Mouse (Mus musculus): ENCODE data around the gene Grm6. TPM values are rescaled to one million over a fixed set of nuclear protein-coding genes. Genes with fewer than 3 reads are reported as not detected.

Gene Grm6
- total and polyA plus RNA-seq, 2 experiments from 2014 or later, result not detected

GRCm38 (mm10) chr11:50850989-50851601, 610 bp downstream of the Grm6 start:
- H3K36me3 ChIP-seq (replicated peaks; ENCODE audit: control insufficient read depth, insufficient read depth, low read length), result no peaks in the 10 kb centered on the region
- DNase-seq (ENCODE audit: low spot score) (no peak), ATAC-seq (ENCODE audit: insufficient read depth, low read depth) (no peak)
- H3K4me1 ChIP-seq (ENCODE audit: control insufficient read depth, insufficient read depth), result peaks cover 6% of the 10 kb centered on the region
- WGBS, result under 1% methylated on average over 66 of the region's 72 CpGs
- no peak overlapping the region for H3K27ac ChIP-seq (ENCODE audit: low read depth)
- peak overlapping the region; percentile 72 for H3K4me2 ChIP-seq (ENCODE audit: low read depth, low read length)
- TF ChIP-seq CTCF (IDR thresholded peaks at IDR 0.05; ENCODE audit: low read depth) (no peak), EP300 (IDR thresholded peaks at IDR 0.05; ENCODE audit: low read depth) (no peak)
- no peak overlapping the region for H3K9ac ChIP-seq (replicated peaks; ENCODE audit: low read depth, low read length)
- H3K9me3 ChIP-seq (replicated peaks; ENCODE audit: control insufficient read depth, low read length), result 0 out of 2 replicates have a peak, but pooled peaks cover 4% of the 10 kb centered on the region
- H3K27me3 ChIP-seq (ENCODE audit: control insufficient read depth, insufficient read depth, low read length), result peaks cover 55% of the 10 kb centered on the region
- H3K4me3 ChIP-seq (ENCODE audit: low read depth, low read length), result peak overlapping the region; percentile 46

GRCm38 (mm10) chr11:50878641-50879040, 28.2 kb downstream of the Grm6 start:
- ATAC-seq (ENCODE audit: insufficient read depth, low read depth), result no peak
- peaks cover 23% of the 10 kb centered on the region for H3K36me3 ChIP-seq (replicated peaks; ENCODE audit: control insufficient read depth, insufficient read depth, low read length)

GRCm38 (mm10) chr11:50883756-50884155, 33.3 kb downstream of the Grm6 start:
- no peak overlapping the region for H3K27ac ChIP-seq (ENCODE audit: low read depth)
- no peak overlapping the region for H3K9ac ChIP-seq (replicated peaks; ENCODE audit: low read depth, low read length)
- H3K4me1 ChIP-seq (ENCODE audit: control insufficient read depth, insufficient read depth), result 0 out of 2 replicates have a peak, but pooled peaks cover 4% of the 10 kb centered on the region
- H3K27me3 ChIP-seq (ENCODE audit: control insufficient read depth, insufficient read depth, low read length), result no peaks in the 10 kb centered on the region
- no peak overlapping the region for H3K4me2 ChIP-seq (ENCODE audit: low read depth, low read length)
- 0 out of 2 replicates have a peak, but pooled peaks cover 5% of the 10 kb centered on the region for H3K36me3 ChIP-seq (replicated peaks; ENCODE audit: control insufficient read depth, insufficient read depth, low read length)
- no peak for TF ChIP-seq CTCF (IDR thresholded peaks at IDR 0.05; ENCODE audit: low read depth)
- TF ChIP-seq EP300 (IDR thresholded peaks at IDR 0.05; ENCODE audit: low read depth), result no peak
- ATAC-seq (ENCODE audit: insufficient read depth, low read depth) (no peak), DNase-seq (ENCODE audit: low spot score) (no peak)
- 70% methylated on average over 3 of the region's 3 CpGs for WGBS
- H3K4me3 ChIP-seq (ENCODE audit: low read depth, low read length), result no peak overlapping the region
- H3K9me3 ChIP-seq (replicated peaks; ENCODE audit: control insufficient read depth, low read length), result no peaks in the 10 kb centered on the region

More at GRCm38 (mm10) chr11:50878641-50879040, 28.2 kb downstream of the Grm6 start:
- Histone ChIP-seq H3K9ac (replicated peaks; ENCODE audit: low read depth, low read length) (no peak overlapping the region), H3K27me3 (ENCODE audit: control insufficient read depth, insufficient read depth, low read length) (no peaks in the 10 kb centered on the region), H3K9me3 (replicated peaks; ENCODE audit: control insufficient read depth, low read length) (peaks cover 15% of the 10 kb centered on the region), H3K4me3 (ENCODE audit: low read depth, low read length) (no peak overlapping the region), H3K4me2 (ENCODE audit: low read depth, low read length) (no peak overlapping the region), H3K27ac (ENCODE audit: low read depth) (no peak overlapping the region), H3K4me1 (ENCODE audit: control insufficient read depth, insufficient read depth) (no peaks in the 10 kb centered on the region)
- 76% methylated on average over 3 of the region's 3 CpGs for WGBS
- TF ChIP-seq EP300 (IDR thresholded peaks at IDR 0.05; ENCODE audit: low read depth) (no peak), CTCF (IDR thresholded peaks at IDR 0.05; ENCODE audit: low read depth) (no peak)
- DNase-seq (ENCODE audit: low spot score), result no peak

- Histone ChIP-seq H3K4me2 (ENCODE audit: low read depth, low read length) (peak overlapping the region; percentile 73), H3K9me3 (replicated peaks; ENCODE audit: control insufficient read depth, low read length) (no peaks in the 10 kb centered on the region), H3K4me1 (ENCODE audit: control insufficient read depth, insufficient read depth) (0 out of 2 replicates have a peak, but pooled peaks cover 4% of the 10 kb centered on the region), H3K36me3 (replicated peaks; ENCODE audit: control insufficient read depth, insufficient read depth, low read length) (0 out of 2 replicates have a peak, but pooled peaks cover under 1% of the 10 kb centered on the region), H3K27ac (ENCODE audit: low read depth) (no peak overlapping the region), H3K4me3 (ENCODE audit: low read depth, low read length) (peak overlapping the region; percentile 46; the same call in 1 of the 2 replicates), H3K9ac (replicated peaks; ENCODE audit: low read depth, low read length) (0 out of 2 replicates have a peak overlapping the region, but pooled peaks have one; percentile 39), H3K27me3 (ENCODE audit: control insufficient read depth, insufficient read depth, low read length) (no peaks in the 10 kb centered on the region)
- no peak for TF ChIP-seq CTCF (IDR thresholded peaks at IDR 0.05; ENCODE audit: low read depth)
- TF ChIP-seq EP300 (IDR thresholded peaks at IDR 0.05; ENCODE audit: low read depth), result no peak
- WGBS, result 55% methylated on average over 8 of the region's 8 CpGs
- ATAC-seq (ENCODE audit: insufficient read depth, low read depth) (no peak), DNase-seq (ENCODE audit: low spot score) (no peak)
These were observed 35.9 kb downstream of the Grm6 start for GRCm38 (mm10) chr11:50886231-50886932.

- H3K9me3 ChIP-seq (replicated peaks; ENCODE audit: control insufficient read depth, low read length), result 0 out of 2 replicates have a peak, but pooled peaks cover under 1% of the 10 kb centered on the region
- peak overlapping the region; percentile 46 for H3K4me3 ChIP-seq (ENCODE audit: low read depth, low read length)
- no peaks in the 10 kb centered on the region for H3K27me3 ChIP-seq (ENCODE audit: control insufficient read depth, insufficient read depth, low read length)
- H3K27ac ChIP-seq (ENCODE audit: low read depth), result no peak overlapping the region
- H3K4me1 ChIP-seq (ENCODE audit: control insufficient read depth, insufficient read depth), result 0 out of 2 replicates have a peak, but pooled peaks cover 4% of the 10 kb centered on the region
- TF ChIP-seq CTCF (IDR thresholded peaks at IDR 0.05; ENCODE audit: low read depth), result no peak
- no peak for TF ChIP-seq EP300 (IDR thresholded peaks at IDR 0.05; ENCODE audit: low read depth)
- peak overlapping the region; percentile 73 for H3K4me2 ChIP-seq (ENCODE audit: low read depth, low read length)
- no peaks in the 10 kb centered on the region for H3K36me3 ChIP-seq (replicated peaks; ENCODE audit: control insufficient read depth, insufficient read depth, low read length)
- DNase-seq (ENCODE audit: low spot score) (no peak), ATAC-seq (ENCODE audit: insufficient read depth, low read depth) (peak; percentile 2; the same call in 1 of the 2 replicates)
- 24% methylated on average over 10 of the region's 10 CpGs for WGBS
- H3K9ac ChIP-seq (replicated peaks; ENCODE audit: low read depth, low read length), result peak overlapping the region; percentile 39; the same call in 1 of the 2 replicates
These were observed 36.4 kb downstream of the Grm6 start for GRCm38 (mm10) chr11:50886933-50887293.

All from heart, postnatal 0 days (tissue).